Mouse (Mus musculus) midbrain, embryonic 12.5 days (tissue): ENCODE results near the gene Defb28. TPM values are rescaled to one million over a fixed set of nuclear protein-coding genes. Genes with fewer than 3 reads are reported as not detected.

ENCODE experiments used
- ATAC-seq: fragments of 200-750 bp; cut with Nextera tagmentation; 2 replicates; pipeline ENCODE4 v1.8.0; 2017; ENCODE audit warnings: low read depth, moderate TSS enrichment, moderate library complexity; ENCODE audit not compliant: low FRiP score
- H3K27ac ChIP-seq: fragments of 300-500 bp; sonication (generic); replicated peaks from 2 replicates; pipeline ENCODE4 v1.5.1; 2016; ENCODE audit warnings: mild to moderate bottlenecking
- H3K27me3 ChIP-seq: fragments of 300-500 bp; sonication (generic); 2 replicates; pipeline ENCODE4 v1.6.1; 2016; ENCODE audit warnings: mild to moderate bottlenecking
- H3K36me3 ChIP-seq: fragments of 300-500 bp; sonication (generic); 2 replicates; pipeline ENCODE4 v1.6.1; 2016
- H3K4me1 ChIP-seq: fragments of 300-500 bp; sonication (generic); 2 replicates; pipeline ENCODE4 v1.6.1; 2016
- H3K4me2 ChIP-seq: fragments of 300-500 bp; sonication (generic); replicated peaks from 2 replicates; pipeline ENCODE4 v1.6.1; 2016; ENCODE audit warnings: mild to moderate bottlenecking, moderate library complexity
- H3K4me3 ChIP-seq: fragments of 300-500 bp; sonication (generic); 2 replicates; pipeline ENCODE4 v1.5.1; 2016; ENCODE audit warnings: mild to moderate bottlenecking
- H3K9ac ChIP-seq: fragments of 300-500 bp; sonication (generic); replicated peaks from 2 replicates; pipeline ENCODE4 v1.6.1; 2016; ENCODE audit warnings: mild to moderate bottlenecking, moderate library complexity
- H3K9me3 ChIP-seq: fragments of 300-500 bp; sonication (generic); 2 replicates; pipeline ENCODE4 v1.6.1; 2016; ENCODE audit warnings: mild to moderate bottlenecking
- WGBS: fragments of 180-500 bp; shearing (Covaris S2); methylation state at CpG from one replicate; pipeline ENCODE4 v1.1.7; 2016; 5-methylcytosine and 5-hydroxymethylcytosine counted together
- polyA plus RNA-seq: library from polyadenylated mRNA; unstranded; fragments of >200 nt; fragmentation: Nextera tagmentation; extraction: Ambion mirVana; gene quantifications from 2 replicates; pipeline ENCODE4 v1.2.1, GENCODE M21; 2016

Gene Defb28
- not detected in 2 replicates for polyA plus RNA-seq

DNA sequence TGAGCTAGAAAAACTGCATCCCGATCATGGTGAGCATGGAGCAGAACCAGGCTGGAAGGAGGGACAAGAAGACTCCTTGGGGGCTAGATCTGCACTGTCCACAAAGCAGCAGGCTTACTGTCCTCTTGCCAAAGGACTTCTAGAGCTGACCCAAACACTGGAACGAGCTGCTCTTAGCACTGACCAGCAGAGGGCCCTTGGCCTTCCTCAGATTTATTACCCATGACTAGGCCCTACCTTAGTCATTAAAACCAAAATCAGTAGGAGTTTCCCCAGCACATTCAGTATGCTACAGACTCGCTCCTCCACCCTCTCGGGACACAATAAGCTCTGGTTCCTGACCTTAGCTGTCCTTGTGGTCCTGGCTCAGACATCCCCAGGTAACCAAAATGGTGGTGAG is at the start of gene Defb28:
TSS of gene Defb28 (plus strand) at position 275 of the 400 bp plus-strand sequence.
- H3K36me3 ChIP-seq = no peaks in the 10 kb centered on the region
- WGBS = 79% methylated on average over 4 of the region's 4 CpGs
- H3K27ac ChIP-seq = no peak within 1 kb of the TSS
- H3K9me3 ChIP-seq = no peaks in the 10 kb centered on the region
- ATAC-seq = no peak
- H3K4me2 ChIP-seq = no peak within 1 kb of the TSS
- H3K4me1 ChIP-seq = no peaks in the 10 kb centered on the region
- no peak within 1 kb of the TSS for H3K4me3 ChIP-seq
- no peak within 1 kb of the TSS for H3K9ac ChIP-seq
- no peaks in the 10 kb centered on the region for H3K27me3 ChIP-seq

DNA sequence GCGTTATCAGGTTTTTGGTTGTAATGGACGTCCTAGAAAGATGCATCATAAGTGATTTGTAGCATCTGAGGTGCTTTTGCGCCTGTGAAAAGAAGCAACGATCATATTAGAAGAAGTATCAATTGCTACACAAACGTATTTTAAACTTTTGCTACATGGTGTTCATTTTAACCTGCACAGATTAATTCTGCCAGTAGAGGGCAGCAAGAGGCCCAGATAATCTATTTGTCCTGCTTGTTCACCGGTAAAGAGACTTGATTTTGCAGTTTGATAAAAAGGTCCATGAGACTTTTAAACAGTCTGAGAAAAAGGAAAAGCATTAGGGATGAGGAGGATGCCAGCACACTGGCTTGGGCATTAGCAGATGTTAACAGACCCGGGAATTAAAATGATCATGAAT is 47.1 kb upstream of the Defb28 start:
- ATAC-seq = no peak
- H3K27me3 ChIP-seq = no peaks in the 10 kb centered on the region
- H3K27ac ChIP-seq = no peak overlapping the region
- H3K9me3 ChIP-seq = no peaks in the 10 kb centered on the region
- H3K4me3 ChIP-seq = no peak overlapping the region
- no peaks in the 10 kb centered on the region for H3K36me3 ChIP-seq
- WGBS = 35% methylated on average over 7 of the region's 7 CpGs
- no peak overlapping the region for H3K4me2 ChIP-seq
- no peak overlapping the region for H3K9ac ChIP-seq
- no peaks in the 10 kb centered on the region for H3K4me1 ChIP-seq

DNA sequence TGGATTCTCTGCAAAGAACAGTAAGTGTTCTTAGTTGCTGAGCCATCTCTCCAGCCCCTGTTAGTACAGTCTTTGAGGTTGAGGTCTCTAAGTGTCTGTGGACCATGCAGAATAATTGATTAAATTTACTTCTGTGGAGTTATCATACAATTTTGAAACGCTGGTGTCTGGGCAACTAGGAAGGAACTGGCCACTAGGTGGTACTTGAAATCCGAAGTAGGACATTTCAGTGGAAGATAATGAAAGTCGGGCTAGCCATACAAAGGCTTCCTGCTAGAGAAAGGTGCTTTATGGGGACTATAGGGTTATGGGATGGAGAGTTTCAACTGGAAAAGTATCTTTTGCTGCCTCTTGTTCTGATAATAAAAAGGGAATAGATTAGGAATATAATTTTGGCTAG is 45.6 kb upstream of the Defb28 start:
- WGBS = 37% methylated on average over 3 of the region's 3 CpGs
- Histone ChIP-seq H3K27me3 (no peaks in the 10 kb centered on the region), H3K4me2 (no peak overlapping the region), H3K36me3 (no peaks in the 10 kb centered on the region), H3K9ac (no peak overlapping the region), H3K4me3 (no peak overlapping the region), H3K4me1 (no peaks in the 10 kb centered on the region), H3K27ac (no peak overlapping the region), H3K9me3 (no peaks in the 10 kb centered on the region)
- no peak for ATAC-seq

DNA sequence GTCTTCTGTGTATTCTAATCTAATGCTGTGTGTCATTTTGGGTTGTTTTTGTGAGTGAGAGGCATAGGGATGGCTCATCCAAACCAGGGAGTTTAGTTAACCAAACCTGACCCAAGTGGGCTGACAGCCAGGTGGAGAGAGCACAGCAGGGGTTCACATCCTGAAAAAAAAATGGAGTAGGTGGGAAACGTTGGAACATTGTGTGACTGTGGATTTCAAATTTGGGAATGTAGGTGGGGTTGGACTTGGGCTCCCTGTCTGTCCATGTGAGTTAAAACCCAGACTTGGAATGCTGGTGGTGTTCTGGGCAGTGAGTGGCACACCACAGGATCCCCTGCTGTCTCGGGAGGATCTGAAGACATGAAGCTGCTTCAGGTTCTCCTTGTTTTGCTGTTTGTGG is 41.3 kb upstream of the Defb28 start, which contains the start of gene Defb20:
TSS of gene Defb20 (plus strand) at position 301 of the 400 bp plus-strand sequence.
- Histone ChIP-seq H3K9me3 (no peaks in the 10 kb centered on the region), H3K4me3 (no peak within 1 kb of the TSS), H3K4me1 (no peaks in the 10 kb centered on the region), H3K27ac (no peak within 1 kb of the TSS), H3K36me3 (no peaks in the 10 kb centered on the region), H3K9ac (no peak within 1 kb of the TSS), H3K4me2 (no peak within 1 kb of the TSS), H3K27me3 (no peaks in the 10 kb centered on the region)
- 70% methylated on average over 2 of the region's 2 CpGs for WGBS
- ATAC-seq = no peak

DNA sequence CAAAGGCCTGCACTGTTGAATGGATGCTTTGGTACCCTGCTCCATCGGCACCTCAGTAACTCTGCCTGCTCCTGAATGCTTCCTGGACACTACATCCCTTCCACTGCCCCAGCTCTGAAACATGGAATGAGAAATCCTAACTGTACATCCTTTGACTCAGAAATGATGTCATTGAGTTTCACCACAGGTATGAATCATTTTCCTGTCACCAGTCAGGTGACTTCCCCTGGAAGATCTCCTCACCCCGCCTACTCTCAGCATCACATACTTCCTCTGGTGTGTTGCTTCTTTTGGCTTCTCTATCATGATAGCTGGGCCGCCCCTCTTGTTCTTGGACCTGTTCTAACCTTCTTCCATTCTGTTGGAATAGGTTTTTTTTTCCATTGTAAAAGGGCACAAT is 37.2 kb upstream of the Defb28 start:
- H3K9me3 ChIP-seq = no peaks in the 10 kb centered on the region
- ATAC-seq = no peak
- H3K36me3 ChIP-seq = no peaks in the 10 kb centered on the region
- H3K9ac ChIP-seq = no peak overlapping the region
- H3K27me3 ChIP-seq = no peaks in the 10 kb centered on the region
- WGBS = 76% methylated on average over 3 of the region's 3 CpGs
- no peak overlapping the region for H3K4me3 ChIP-seq
- no peak overlapping the region for H3K27ac ChIP-seq
- no peaks in the 10 kb centered on the region for H3K4me1 ChIP-seq
- no peak overlapping the region for H3K4me2 ChIP-seq

DNA sequence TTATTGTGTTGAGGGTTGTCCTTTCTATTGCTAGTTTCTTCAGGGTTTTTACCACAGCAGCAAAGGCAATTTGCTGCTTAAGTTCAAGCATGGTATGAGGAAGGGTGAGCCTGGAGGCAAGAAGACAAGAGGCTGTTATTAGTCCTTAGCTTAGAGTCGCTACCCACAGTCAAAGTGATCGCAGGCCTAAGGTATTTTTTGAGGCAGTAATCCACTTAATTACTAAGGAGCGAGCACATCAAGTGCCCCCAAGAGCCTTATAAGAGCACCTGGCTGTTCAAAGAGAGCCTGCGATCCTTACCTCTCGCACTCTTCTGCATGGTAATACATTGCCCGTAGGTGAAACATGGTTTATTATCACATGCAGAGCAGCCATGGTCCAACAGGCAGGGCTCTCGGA is 36.3 kb upstream of the Defb28 start:
- 90% methylated on average over 7 of the region's 7 CpGs for WGBS
- Histone ChIP-seq H3K27ac (no peak overlapping the region), H3K27me3 (no peaks in the 10 kb centered on the region), H3K36me3 (no peaks in the 10 kb centered on the region), H3K4me3 (no peak overlapping the region), H3K4me1 (no peaks in the 10 kb centered on the region), H3K9me3 (no peaks in the 10 kb centered on the region), H3K4me2 (no peak overlapping the region), H3K9ac (no peak overlapping the region)
- no peak for ATAC-seq

DNA sequence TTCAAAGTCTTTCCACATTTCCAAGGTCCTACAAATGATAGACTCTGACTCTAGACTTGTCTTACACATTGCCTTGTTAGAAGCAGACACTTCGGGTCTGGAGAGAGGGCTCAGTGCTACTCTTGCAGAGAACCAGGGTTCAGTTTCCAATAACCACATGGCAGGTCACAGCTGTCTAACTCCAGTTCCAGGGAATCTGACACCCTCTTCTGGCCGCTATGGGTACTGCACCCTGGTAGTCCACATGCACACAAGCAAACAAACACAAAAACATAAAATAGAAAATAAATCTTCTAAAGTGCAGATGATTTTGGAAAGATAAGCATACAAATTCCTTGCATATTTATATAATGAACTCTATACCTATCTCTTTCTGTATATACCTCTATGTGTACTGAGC is 31.0 kb upstream of the Defb28 start:
- ATAC-seq = no peak
- H3K27me3 ChIP-seq = no peaks in the 10 kb centered on the region
- no peaks in the 10 kb centered on the region for H3K9me3 ChIP-seq
- H3K4me3 ChIP-seq = no peak overlapping the region
- H3K36me3 ChIP-seq = no peaks in the 10 kb centered on the region
- 74% methylated on average over 2 of the region's 2 CpGs for WGBS
- H3K4me2 ChIP-seq = no peak overlapping the region
- no peak overlapping the region for H3K27ac ChIP-seq
- H3K4me1 ChIP-seq = no peaks in the 10 kb centered on the region
- H3K9ac ChIP-seq = no peak overlapping the region

DNA sequence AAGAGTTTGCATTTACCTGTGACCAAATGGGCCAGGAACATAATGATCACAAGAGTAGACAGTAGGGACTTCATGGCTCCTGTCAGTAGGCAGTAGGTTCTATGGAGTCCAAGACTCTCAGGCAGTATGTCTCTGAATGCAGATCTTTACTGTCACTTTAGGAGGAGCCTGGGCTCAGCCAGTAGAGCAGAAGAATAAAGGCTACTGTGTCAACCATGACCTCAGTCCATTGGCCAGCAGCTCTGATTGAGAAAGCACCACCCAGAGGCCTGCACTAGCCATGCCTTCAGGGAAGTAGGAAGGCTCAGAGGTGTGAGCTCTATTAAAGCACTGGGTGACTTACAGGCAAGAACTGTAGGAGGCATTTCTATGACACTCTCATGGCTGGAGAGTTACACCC is 28.0 kb upstream of the Defb28 start, which contains the start of gene Defb22:
TSS of gene Defb22 (minus strand) at position 101 of the 400 bp plus-strand sequence.
- no peak for ATAC-seq
- Histone ChIP-seq H3K27ac (no peak within 1 kb of the TSS), H3K36me3 (no peaks in the 10 kb centered on the region), H3K9ac (no peak within 1 kb of the TSS), H3K27me3 (no peaks in the 10 kb centered on the region), H3K9me3 (no peaks in the 10 kb centered on the region), H3K4me3 (no peak within 1 kb of the TSS), H3K4me1 (no peaks in the 10 kb centered on the region), H3K4me2 (no peak within 1 kb of the TSS)

DNA sequence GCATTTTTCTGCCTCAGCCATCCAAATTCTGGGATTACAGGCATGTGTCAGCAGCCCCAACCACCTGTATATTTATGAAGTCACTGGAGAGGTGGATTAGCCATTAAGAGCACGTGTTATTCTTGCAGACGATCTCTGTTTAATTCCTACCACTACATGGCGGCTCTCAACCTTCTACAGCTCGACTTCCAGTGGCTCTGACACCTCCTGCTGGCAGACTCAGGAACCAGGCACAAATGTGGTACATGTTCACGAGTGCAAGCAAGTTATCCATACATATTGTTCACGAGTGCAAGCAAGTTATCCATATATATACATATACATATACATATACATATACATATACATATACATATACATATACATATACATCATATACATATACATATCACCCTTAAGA is 24.9 kb upstream of the Defb28 start:
- 72% methylated on average over 6 of the region's 6 CpGs for WGBS
- H3K4me3 ChIP-seq = no peak overlapping the region
- no peak for ATAC-seq
- H3K4me1 ChIP-seq = no peaks in the 10 kb centered on the region
- no peak overlapping the region for H3K4me2 ChIP-seq
- no peak overlapping the region for H3K9ac ChIP-seq
- no peaks in the 10 kb centered on the region for H3K27me3 ChIP-seq
- no peaks in the 10 kb centered on the region for H3K9me3 ChIP-seq
- H3K27ac ChIP-seq = no peak overlapping the region
- H3K36me3 ChIP-seq = no peaks in the 10 kb centered on the region

DNA sequence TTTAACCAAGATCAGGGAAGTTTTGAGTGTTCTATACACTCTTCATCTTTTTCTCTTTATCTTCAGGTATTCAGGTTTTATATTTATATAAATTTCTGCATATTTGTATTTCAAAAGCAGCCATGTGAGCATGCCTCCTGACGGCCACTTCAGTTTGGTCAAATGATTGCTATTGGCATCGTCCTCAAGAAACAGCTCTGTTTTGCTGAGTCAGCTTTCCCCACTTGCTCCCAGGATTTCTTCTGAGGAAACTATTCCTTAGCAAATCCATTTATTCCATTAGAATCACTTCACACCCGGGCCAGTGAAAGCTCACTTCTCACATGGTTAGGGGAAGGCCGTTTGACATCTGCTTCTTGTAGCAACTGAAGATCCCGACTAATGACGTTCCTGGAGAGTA is 20.0 kb upstream of the Defb28 start:
- no peaks in the 10 kb centered on the region for H3K9me3 ChIP-seq
- no peak overlapping the region for H3K9ac ChIP-seq
- H3K27me3 ChIP-seq = no peaks in the 10 kb centered on the region
- no peak overlapping the region for H3K4me3 ChIP-seq
- no peak overlapping the region for H3K4me2 ChIP-seq
- no peak for ATAC-seq
- no peaks in the 10 kb centered on the region for H3K4me1 ChIP-seq
- 82% methylated on average over 6 of the region's 6 CpGs for WGBS
- no peaks in the 10 kb centered on the region for H3K36me3 ChIP-seq
- no peak overlapping the region for H3K27ac ChIP-seq

DNA sequence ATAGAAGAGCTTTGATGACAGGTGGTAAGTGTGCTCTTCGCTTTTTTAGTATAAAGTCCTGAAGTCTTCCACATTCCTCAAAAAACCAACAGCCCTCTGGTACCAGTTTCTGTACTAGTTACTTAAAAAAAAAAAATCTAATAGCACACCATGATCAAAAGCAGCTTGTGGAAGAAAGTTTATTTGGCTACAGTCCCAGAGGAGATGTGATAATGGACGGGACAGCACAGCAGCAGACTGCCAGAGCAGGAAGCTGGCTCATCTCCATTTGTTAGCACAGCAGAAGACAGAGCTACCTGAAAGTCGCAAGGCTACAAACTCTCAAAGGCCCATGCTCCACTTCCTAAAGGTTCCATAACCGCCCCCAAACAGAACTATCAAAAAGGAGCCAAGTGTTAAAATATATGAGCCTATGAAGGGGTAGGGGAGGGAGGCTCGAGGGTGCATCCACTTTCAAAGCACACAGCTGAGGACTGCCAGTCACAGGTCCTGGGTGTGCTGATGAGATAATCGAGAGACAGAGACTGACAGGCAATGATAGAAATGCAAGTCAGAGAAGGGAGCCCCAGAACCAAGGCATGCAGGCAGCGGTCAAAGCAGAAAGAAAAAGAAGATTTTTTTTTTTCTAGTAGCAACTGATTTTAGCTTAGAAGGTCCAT is 17.7 kb upstream of the Defb28 start:
- Histone ChIP-seq H3K27ac (no peak overlapping the region), H3K36me3 (no peaks in the 10 kb centered on the region), H3K27me3 (no peaks in the 10 kb centered on the region), H3K4me2 (no peak overlapping the region), H3K4me3 (no peak overlapping the region), H3K4me1 (no peaks in the 10 kb centered on the region), H3K9ac (no peak overlapping the region), H3K9me3 (no peaks in the 10 kb centered on the region)
- WGBS = 79% methylated on average over 7 of the region's 7 CpGs
- no peak for ATAC-seq

DNA sequence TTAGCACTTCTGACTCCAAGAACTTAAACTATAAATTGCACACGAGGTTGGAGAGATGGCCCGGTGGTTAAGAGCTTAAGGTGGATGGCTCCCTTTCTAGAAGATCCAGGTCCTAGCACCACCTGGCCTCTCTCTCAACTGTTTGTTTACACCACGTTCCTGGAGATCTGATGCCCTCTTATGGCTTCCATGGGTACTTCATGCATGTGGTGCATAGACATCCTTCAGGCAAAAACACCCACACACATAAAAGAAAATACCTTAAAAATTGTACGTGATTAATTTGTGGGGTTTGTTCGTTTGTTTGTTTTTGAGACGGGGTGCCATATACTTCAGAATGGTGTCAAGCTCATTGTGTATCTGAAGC is 17.2 kb upstream of the Defb28 start:
- no peak overlapping the region for H3K4me2 ChIP-seq
- no peak overlapping the region for H3K4me3 ChIP-seq
- no peaks in the 10 kb centered on the region for H3K4me1 ChIP-seq
- H3K27ac ChIP-seq = no peak overlapping the region
- no peaks in the 10 kb centered on the region for H3K36me3 ChIP-seq
- H3K27me3 ChIP-seq = no peaks in the 10 kb centered on the region
- 74% methylated on average over 6 of the region's 6 CpGs for WGBS
- H3K9ac ChIP-seq = no peak overlapping the region
- H3K9me3 ChIP-seq = no peaks in the 10 kb centered on the region
- ATAC-seq = no peak

DNA sequence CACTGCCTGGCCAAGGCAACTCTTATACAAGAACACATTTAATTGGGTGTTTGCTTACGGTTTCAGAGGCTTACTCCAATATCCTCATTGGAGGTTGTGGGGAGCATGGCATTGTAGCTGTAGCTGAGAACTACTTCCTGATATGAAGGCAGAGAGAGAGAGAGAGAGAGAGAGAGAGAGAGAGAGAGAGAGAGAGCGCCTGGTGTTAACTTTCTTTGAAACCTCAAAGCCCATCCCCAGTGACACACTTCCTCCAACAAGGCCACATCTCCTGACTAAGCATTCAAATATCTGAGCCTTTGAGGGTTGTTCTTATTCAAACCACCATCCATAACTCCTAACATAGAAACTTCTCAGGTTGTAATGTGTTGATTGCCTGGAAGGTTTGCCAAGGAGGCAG is 14.1 kb upstream of the Defb28 start:
- Histone ChIP-seq H3K4me3 (no peak overlapping the region), H3K27ac (no peak overlapping the region), H3K9me3 (no peaks in the 10 kb centered on the region), H3K27me3 (no peaks in the 10 kb centered on the region), H3K9ac (no peak overlapping the region), H3K36me3 (no peaks in the 10 kb centered on the region), H3K4me2 (no peak overlapping the region), H3K4me1 (no peaks in the 10 kb centered on the region)
- 81% methylated on average over 2 of the region's 2 CpGs for WGBS
- no peak for ATAC-seq
